Mouse (Mus musculus) limb, embryonic 15.5 days (tissue): ENCODE results near the gene Kif3b. TPM values are rescaled to one million over a fixed set of nuclear protein-coding genes. Genes with fewer than 3 reads are reported as not detected.
"Not testable (repeated sequence)": the region's sequence is repeated elsewhere in the genome, so short reads cannot be mapped to it uniquely, and the experiment has no call there.

ENCODE experiments used
- ATAC-seq: fragments of 200-750 bp; cut with Nextera tagmentation; 2 replicates; pipeline ENCODE4 v1.8.0; 2017; ENCODE audit warnings: low read depth, moderate TSS enrichment; ENCODE audit not compliant: insufficient number of reproducible peaks, low FRiP score, low TSS enrichment
- H3K27ac ChIP-seq: fragments of 300-500 bp; sonication (generic); 2 replicates; pipeline ENCODE4 v1.5.1; 2015; ENCODE audit warnings: moderate library complexity, mild to moderate bottlenecking, inconsistent platforms
- H3K27me3 ChIP-seq: fragments of 300-500 bp; sonication (generic); 2 replicates; pipeline ENCODE4 v1.6.1; 2015; ENCODE audit warnings: inconsistent platforms
- H3K36me3 ChIP-seq: fragments of 300-500 bp; sonication (generic); 2 replicates; pipeline ENCODE4 v1.6.1; 2015; ENCODE audit warnings: inconsistent platforms
- H3K4me1 ChIP-seq: fragments of 300-500 bp; sonication (generic); 2 replicates; pipeline ENCODE4 v1.6.1; 2015; ENCODE audit warnings: inconsistent platforms
- H3K4me2 ChIP-seq: fragments of 300-500 bp; sonication (generic); 2 replicates; pipeline ENCODE4 v1.6.1; 2015; ENCODE audit warnings: mild to moderate bottlenecking, inconsistent platforms
- H3K4me3 ChIP-seq: fragments of 300-500 bp; sonication (generic); 2 replicates; pipeline ENCODE4 v1.5.1; 2015; ENCODE audit warnings: mild to moderate bottlenecking, inconsistent platforms
- H3K9ac ChIP-seq: fragments of 300-500 bp; sonication (generic); 2 replicates; pipeline ENCODE4 v1.6.1; 2015; ENCODE audit warnings: inconsistent platforms
- H3K9me3 ChIP-seq: fragments of 300-500 bp; sonication (generic); 2 replicates; pipeline ENCODE4 v1.6.1; 2016; ENCODE audit warnings: inconsistent platforms
- WGBS: fragments of 180-500 bp; shearing (Covaris S2); methylation state at CpG from one replicate; pipeline ENCODE4 v1.1.7; 2015; 5-methylcytosine and 5-hydroxymethylcytosine counted together
- polyA plus RNA-seq: library from polyadenylated mRNA; unstranded; fragments of >200 nt; fragmentation: Nextera tagmentation; extraction: Ambion mirVana; gene quantifications from 2 replicates; pipeline ENCODE4 v1.2.1, GENCODE M21; 2015

Gene Kif3b
- polyA plus RNA-seq, 1 experiment from 2014 or later, result 6.7 TPM

- ATAC-seq, result no peak
- H3K4me1 ChIP-seq, result peaks cover 4% of the 10 kb centered on the region; the same call in 1 of the 2 replicates
- no peak overlapping the region for H3K27ac ChIP-seq
- H3K9ac ChIP-seq, result no peak overlapping the region
- no peak overlapping the region for H3K4me3 ChIP-seq
- 70% methylated on average over 6 of the region's 6 CpGs for WGBS
- no peaks in the 10 kb centered on the region for H3K9me3 ChIP-seq
- H3K27me3 ChIP-seq, result no peaks in the 10 kb centered on the region
- no peaks in the 10 kb centered on the region for H3K36me3 ChIP-seq
- no peak overlapping the region for H3K4me2 ChIP-seq
Measured at GRCm38 (mm10) chr2:153274919-153275247, 16.3 kb upstream of the Kif3b start.

GRCm38 (mm10) chr2:153275577-153275976 is 15.6 kb upstream of the Kif3b start:
- not testable (repeated sequence) for H3K4me3 ChIP-seq, H3K9me3 ChIP-seq, H3K4me2 ChIP-seq, H3K9ac ChIP-seq, H3K4me1 ChIP-seq, H3K27me3 ChIP-seq, ATAC-seq, H3K36me3 ChIP-seq, H3K27ac ChIP-seq
- WGBS, result 75% methylated on average over 3 of the region's 3 CpGs

- 0 out of 2 replicates have a peak, but pooled peaks cover 2% of the 10 kb centered on the region for H3K4me1 ChIP-seq
- no peaks in the 10 kb centered on the region for H3K27me3 ChIP-seq
- H3K36me3 ChIP-seq, result no peaks in the 10 kb centered on the region
- H3K27ac ChIP-seq, result no peak overlapping the region
- H3K9me3 ChIP-seq, result no peaks in the 10 kb centered on the region
- H3K9ac ChIP-seq, result no peak overlapping the region
- no peak overlapping the region for H3K4me3 ChIP-seq
- ATAC-seq, result no peak
- H3K4me2 ChIP-seq, result no peak overlapping the region
- WGBS, result 87% methylated on average over 8 of the region's 8 CpGs
Measured at GRCm38 (mm10) chr2:153276440-153276839, 14.8 kb upstream of the Kif3b start.

GRCm38 (mm10) chr2:153276846-153277245 is 14.4 kb upstream of the Kif3b start:
- not testable (repeated sequence) for H3K9ac ChIP-seq, H3K9me3 ChIP-seq, H3K4me1 ChIP-seq, H3K36me3 ChIP-seq, H3K27ac ChIP-seq, ATAC-seq, H3K4me2 ChIP-seq, H3K27me3 ChIP-seq, H3K4me3 ChIP-seq
- 88% methylated on average over 5 of the region's 5 CpGs for WGBS

GRCm38 (mm10) chr2:153278357-153278756 is 12.9 kb upstream of the Kif3b start:
- 83% methylated on average over 5 of the region's 5 CpGs for WGBS
- Histone ChIP-seq H3K4me1 (0 out of 2 replicates have a peak, but pooled peaks cover 2% of the 10 kb centered on the region), H3K27ac (no peak overlapping the region), H3K9ac (no peak overlapping the region), H3K4me2 (no peak overlapping the region), H3K27me3 (no peaks in the 10 kb centered on the region), H3K36me3 (no peaks in the 10 kb centered on the region), H3K9me3 (no peaks in the 10 kb centered on the region), H3K4me3 (no peak overlapping the region)
- no peak for ATAC-seq

- H3K36me3 ChIP-seq, result no peaks in the 10 kb centered on the region
- no peaks in the 10 kb centered on the region for H3K4me1 ChIP-seq
- no peaks in the 10 kb centered on the region for H3K9me3 ChIP-seq
- H3K4me3 ChIP-seq, result no peak overlapping the region
- 87% methylated on average over 6 of the region's 6 CpGs for WGBS
- no peak overlapping the region for H3K4me2 ChIP-seq
- ATAC-seq, result no peak
- H3K27me3 ChIP-seq, result no peaks in the 10 kb centered on the region
- H3K9ac ChIP-seq, result no peak overlapping the region
- no peak overlapping the region for H3K27ac ChIP-seq
Measured at GRCm38 (mm10) chr2:153283919-153284318, 7.3 kb upstream of the Kif3b start.

- H3K9me3 ChIP-seq, result no peaks in the 10 kb centered on the region
- no peaks in the 10 kb centered on the region for H3K27me3 ChIP-seq
- no peak overlapping the region for H3K4me3 ChIP-seq
- WGBS, result 88% methylated on average over 4 of the region's 4 CpGs
- no peak overlapping the region for H3K4me2 ChIP-seq
- H3K36me3 ChIP-seq, result no peaks in the 10 kb centered on the region
- H3K27ac ChIP-seq, result no peak overlapping the region
- H3K4me1 ChIP-seq, result peaks cover under 1% of the 10 kb centered on the region; the same call in 1 of the 2 replicates
- no peak for ATAC-seq
- no peak overlapping the region for H3K9ac ChIP-seq
Measured at GRCm38 (mm10) chr2:153286524-153286923, 4.7 kb upstream of the Kif3b start.

- Histone ChIP-seq H3K9ac (no peak overlapping the region), H3K27ac (no peak overlapping the region), H3K27me3 (no peaks in the 10 kb centered on the region), H3K4me1 (peaks cover 13% of the 10 kb centered on the region), H3K9me3 (no peaks in the 10 kb centered on the region), H3K4me2 (no peak overlapping the region), H3K4me3 (no peak overlapping the region), H3K36me3 (no peaks in the 10 kb centered on the region)
- 27% methylated on average over 6 of the region's 6 CpGs for WGBS
- no peak for ATAC-seq
Measured at GRCm38 (mm10) chr2:153287835-153288234, 3.4 kb upstream of the Kif3b start.

GRCm38 (mm10) chr2:153292305-153292861 is 1.2 kb downstream of the Kif3b start:
- Histone ChIP-seq H3K4me2 (peak overlapping the region; percentile 84), H3K36me3 (0 out of 2 replicates have a peak, but pooled peaks cover 3% of the 10 kb centered on the region), H3K9ac (no peak overlapping the region), H3K9me3 (no peaks in the 10 kb centered on the region), H3K27ac (no peak overlapping the region), H3K4me1 (peaks cover 13% of the 10 kb centered on the region), H3K4me3 (peak overlapping the region; percentile 97), H3K27me3 (no peaks in the 10 kb centered on the region)
- 48% methylated on average over 7 of the region's 7 CpGs for WGBS
- ATAC-seq, result no peak

GRCm38 (mm10) chr2:153295196-153295595 is 4.0 kb downstream of the Kif3b start:
- no peak overlapping the region for H3K4me3 ChIP-seq
- H3K4me1 ChIP-seq, result peaks cover 13% of the 10 kb centered on the region
- WGBS, result 86% methylated on average over 4 of the region's 4 CpGs
- no peak overlapping the region for H3K4me2 ChIP-seq
- no peak overlapping the region for H3K27ac ChIP-seq
- H3K9ac ChIP-seq, result no peak overlapping the region
- no peak for ATAC-seq
- no peaks in the 10 kb centered on the region for H3K9me3 ChIP-seq
- H3K36me3 ChIP-seq, result 0 out of 2 replicates have a peak, but pooled peaks cover 3% of the 10 kb centered on the region
- H3K27me3 ChIP-seq, result no peaks in the 10 kb centered on the region

- Histone ChIP-seq H3K36me3 (0 out of 2 replicates have a peak, but pooled peaks cover 3% of the 10 kb centered on the region), H3K27ac (no peak overlapping the region), H3K9ac (no peak overlapping the region), H3K9me3 (no peaks in the 10 kb centered on the region), H3K27me3 (no peaks in the 10 kb centered on the region), H3K4me1 (peaks cover under 1% of the 10 kb centered on the region; the same call in 1 of the 2 replicates), H3K4me2 (no peak overlapping the region), H3K4me3 (no peak overlapping the region)
- ATAC-seq, result no peak
- 86% methylated on average over 4 of the region's 4 CpGs for WGBS
Measured at GRCm38 (mm10) chr2:153297771-153298170, 6.6 kb downstream of the Kif3b start.

- H3K27me3 ChIP-seq, result no peaks in the 10 kb centered on the region
- H3K4me1 ChIP-seq, result no peaks in the 10 kb centered on the region; the same call in 1 of the 2 replicates
- 57% methylated on average over 4 of the region's 4 CpGs for WGBS
- H3K9me3 ChIP-seq, result no peaks in the 10 kb centered on the region
- no peak overlapping the region for H3K27ac ChIP-seq
- no peak overlapping the region for H3K4me2 ChIP-seq
- 0 out of 2 replicates have a peak, but pooled peaks cover 3% of the 10 kb centered on the region for H3K36me3 ChIP-seq
- H3K9ac ChIP-seq, result no peak overlapping the region
- ATAC-seq, result no peak
- no peak overlapping the region for H3K4me3 ChIP-seq
Measured at GRCm38 (mm10) chr2:153298460-153298859, 7.2 kb downstream of the Kif3b start.

- H3K9me3 ChIP-seq, result no peaks in the 10 kb centered on the region
- WGBS, result 66% methylated on average over 4 of the region's 4 CpGs
Measured at GRCm38 (mm10) chr2:153298863-153299262, 7.7 kb downstream of the Kif3b start.

More at GRCm38 (mm10) chr2:153298863-153299262, 7.7 kb downstream of the Kif3b start:
- Histone ChIP-seq H3K27me3 (no peaks in the 10 kb centered on the region), H3K9ac (no peak overlapping the region), H3K4me1 (no peaks in the 10 kb centered on the region; the same call in 1 of the 2 replicates), H3K36me3 (0 out of 2 replicates have a peak, but pooled peaks cover 3% of the 10 kb centered on the region), H3K4me2 (no peak overlapping the region), H3K27ac (no peak overlapping the region), H3K4me3 (no peak overlapping the region)
- ATAC-seq, result no peak
